Mouse (Mus musculus) intestine, embryonic 16.5 days (tissue): ENCODE data around the gene Plekhj1. TPM values are rescaled to one million over a fixed set of nuclear protein-coding genes. Genes with fewer than 3 reads are reported as not detected.

Experiments used
- ATAC-seq: fragments of 200-750 bp; cut with Nextera tagmentation; 2 replicates; pipeline ENCODE4 v1.8.0; 2017; ENCODE audit warnings: moderate TSS enrichment, moderate library complexity
- H3K27ac ChIP-seq: fragments of 300-500 bp; sonication (generic); 2 replicates; pipeline ENCODE4 v1.5.1; 2014; ENCODE audit warnings: mild to moderate bottlenecking, low read length
- H3K27me3 ChIP-seq: fragments of 300-500 bp; sonication (generic); replicated peaks from 2 replicates; pipeline ENCODE4 v1.6.1; 2014; ENCODE audit warnings: low read length, control low read depth, mixed read lengths; ENCODE audit not compliant: control insufficient read depth, insufficient read depth
- H3K36me3 ChIP-seq: fragments of 300-500 bp; sonication (generic); 2 replicates; pipeline ENCODE4 v1.6.1; 2014; ENCODE audit warnings: low read length, control low read depth; ENCODE audit not compliant: control insufficient read depth, insufficient read depth
- H3K4me1 ChIP-seq: fragments of 300-500 bp; sonication (generic); 2 replicates; pipeline ENCODE4 v1.6.1; 2014; ENCODE audit warnings: low read length, control low read depth, mixed read lengths; ENCODE audit not compliant: control insufficient read depth, insufficient read depth
- H3K4me2 ChIP-seq: fragments of 300-500 bp; sonication (generic); 2 replicates; pipeline ENCODE4 v1.6.1; 2014; ENCODE audit warnings: low read depth, low read length, control low read depth
- H3K4me3 ChIP-seq: fragments of 300-500 bp; sonication (generic); 2 replicates; pipeline ENCODE4 v1.5.1; 2014; ENCODE audit warnings: mild to moderate bottlenecking, low read length
- H3K9ac ChIP-seq: fragments of 300-500 bp; sonication (generic); 2 replicates; pipeline ENCODE4 v1.6.1; 2014; ENCODE audit warnings: low read depth, low read length
- H3K9me3 ChIP-seq: fragments of 300-500 bp; sonication (generic); 2 replicates; pipeline ENCODE4 v1.6.1; 2016; ENCODE audit warnings: low read length, control low read depth; ENCODE audit not compliant: control insufficient read depth
- WGBS: fragments of 180-500 bp; shearing (Covaris S2); extraction: QIAGEN DNeasy Blood & Tissue Kit; methylation state at CpG from one replicate; pipeline ENCODE4 v1.1.7; 2014; 5-methylcytosine and 5-hydroxymethylcytosine counted together
- polyA plus RNA-seq: library from polyadenylated mRNA; unstranded; fragments of >200 nt; fragmentation: Nextera tagmentation; extraction: Ambion mirVana; gene quantifications from 2 replicates; pipeline ENCODE4 v1.2.1, GENCODE M21; 2015

The Plekhj1 gene
- polyA plus RNA-seq, 1 experiment from 2014 or later: 135 TPM

DNA sequence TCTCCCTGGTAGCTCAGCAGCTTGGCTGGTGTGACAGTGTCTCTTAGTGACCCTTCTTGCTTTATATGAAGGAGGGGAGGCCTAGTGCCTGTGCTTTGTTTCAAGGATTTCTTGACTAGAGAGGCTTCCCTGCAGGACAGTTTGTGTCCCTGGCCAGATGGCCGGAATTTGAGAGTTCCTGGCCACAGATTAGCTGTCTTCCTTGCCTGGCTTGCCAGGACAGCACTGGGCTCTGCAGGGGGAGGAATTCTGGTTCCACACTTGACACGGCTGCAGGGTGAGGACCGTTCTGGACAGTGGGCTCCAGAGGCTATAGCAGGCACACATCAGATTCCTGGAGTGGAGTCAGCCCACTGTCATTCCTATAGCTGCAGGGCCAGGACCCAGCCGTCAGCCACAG, 22.7 kb downstream of the Plekhj1 start:
- Histone ChIP-seq H3K4me3 (no peak overlapping the region), H3K9me3 (no peaks in the 10 kb centered on the region), H3K27me3 (no peaks in the 10 kb centered on the region), H3K4me1 (0 out of 2 replicates have a peak, but pooled peaks cover 5% of the 10 kb centered on the region), H3K9ac (no peak overlapping the region), H3K4me2 (no peak overlapping the region), H3K36me3 (peaks cover 24% of the 10 kb centered on the region), H3K27ac (no peak overlapping the region)
- WGBS: 93% methylated on average over 4 of the region's 4 CpGs
- ATAC-seq: no peak

DNA sequence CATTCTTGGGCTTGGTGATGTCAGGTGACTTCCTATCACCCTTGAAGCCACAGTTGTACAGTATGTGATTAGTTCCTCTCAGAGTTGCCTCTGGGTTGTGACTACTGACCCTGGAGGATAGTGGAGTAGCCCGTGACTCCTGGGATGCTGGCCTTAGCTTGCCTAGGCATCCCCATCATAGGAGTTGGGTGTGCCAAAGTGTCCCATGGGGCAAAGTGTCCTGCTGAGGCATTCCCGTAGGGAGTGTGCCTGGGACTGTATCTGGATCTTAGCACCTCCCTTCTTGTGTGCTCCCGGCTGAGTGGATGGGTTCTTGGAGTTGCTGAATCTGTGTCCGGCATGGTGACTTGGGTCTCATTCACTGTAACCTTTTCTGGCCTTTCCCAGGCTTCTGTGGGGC, 23.4 kb downstream of the Plekhj1 start:
- peak; percentile 35 for ATAC-seq
- peaks cover 24% of the 10 kb centered on the region for H3K36me3 ChIP-seq
- no peak overlapping the region for H3K27ac ChIP-seq

DNA sequence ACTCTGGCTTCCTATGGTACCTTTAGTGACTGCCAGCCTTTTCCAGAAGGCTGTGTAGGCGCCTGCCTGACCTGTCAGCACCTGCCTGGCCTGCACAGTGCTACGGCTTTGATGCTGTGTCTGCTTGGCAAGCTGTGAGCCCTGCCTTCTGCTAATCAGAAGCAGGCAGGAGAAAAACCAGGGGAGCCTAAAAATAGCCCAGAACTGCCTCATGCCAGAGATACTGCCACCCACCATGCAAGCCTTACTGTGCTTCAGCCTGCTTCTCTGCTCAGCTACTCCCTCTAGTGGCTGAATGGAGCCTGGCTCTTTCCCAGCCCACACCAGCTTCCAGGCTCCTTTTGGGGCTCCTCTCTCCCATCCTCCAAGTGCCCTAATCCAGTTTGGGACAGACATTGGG, 23.9 kb downstream of the Plekhj1 start:
- no peaks in the 10 kb centered on the region for H3K9me3 ChIP-seq
- peaks cover 28% of the 10 kb centered on the region for H3K36me3 ChIP-seq
- 0 out of 2 replicates have a peak, but pooled peaks cover 5% of the 10 kb centered on the region for H3K4me1 ChIP-seq
- WGBS: 48% methylated on average over 2 of the region's 2 CpGs
- no peak overlapping the region for H3K4me2 ChIP-seq
- ATAC-seq: peak; percentile 85
- H3K9ac ChIP-seq: no peak overlapping the region
- peak overlapping the region; percentile 62 for H3K27ac ChIP-seq
- no peaks in the 10 kb centered on the region for H3K27me3 ChIP-seq
- no peak overlapping the region for H3K4me3 ChIP-seq

More for the DNA sequence above, 23.4 kb downstream of the Plekhj1 start:
- no peak overlapping the region for H3K9ac ChIP-seq
- WGBS: 91% methylated on average over 4 of the region's 4 CpGs
- H3K4me2 ChIP-seq: no peak overlapping the region
- H3K9me3 ChIP-seq: no peaks in the 10 kb centered on the region
- H3K4me3 ChIP-seq: no peak overlapping the region
- 0 out of 2 replicates have a peak, but pooled peaks cover 5% of the 10 kb centered on the region for H3K4me1 ChIP-seq
- H3K27me3 ChIP-seq: no peaks in the 10 kb centered on the region

DNA sequence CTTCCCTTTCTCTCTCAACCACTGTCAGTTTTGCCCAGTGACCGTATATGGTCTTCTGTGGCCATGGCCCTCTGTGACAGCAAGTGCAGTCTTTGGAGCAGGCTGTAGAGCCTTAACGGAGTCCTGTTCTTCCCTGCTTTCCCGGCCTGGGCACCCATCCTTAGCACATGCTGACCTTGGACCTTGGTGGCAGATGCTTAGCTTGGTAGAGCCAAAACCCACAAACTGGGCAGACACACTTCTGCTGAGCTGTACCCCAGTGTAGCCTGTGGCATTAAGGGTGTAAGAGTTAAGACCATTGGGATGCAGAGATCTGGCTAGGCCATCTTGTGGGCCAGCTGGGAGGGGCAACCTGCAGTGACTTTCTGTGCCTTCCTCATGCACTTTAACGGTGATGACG, 24.6 kb downstream of the Plekhj1 start:
- 84% methylated on average over 5 of the region's 5 CpGs for whole genome bisulfite sequencing
- 0 out of 2 replicates have a peak, but pooled peaks cover 5% of the 10 kb centered on the region for H3K4me1 ChIP-seq
- no peak for ATAC-seq
- no peaks in the 10 kb centered on the region for H3K27me3 ChIP-seq
- H3K9me3 ChIP-seq: no peaks in the 10 kb centered on the region
- peak overlapping the region; percentile 62 for H3K27ac ChIP-seq
- H3K4me2 ChIP-seq: no peak overlapping the region
- no peak overlapping the region for H3K4me3 ChIP-seq
- peaks cover 31% of the 10 kb centered on the region for H3K36me3 ChIP-seq
- H3K9ac ChIP-seq: no peak overlapping the region

DNA sequence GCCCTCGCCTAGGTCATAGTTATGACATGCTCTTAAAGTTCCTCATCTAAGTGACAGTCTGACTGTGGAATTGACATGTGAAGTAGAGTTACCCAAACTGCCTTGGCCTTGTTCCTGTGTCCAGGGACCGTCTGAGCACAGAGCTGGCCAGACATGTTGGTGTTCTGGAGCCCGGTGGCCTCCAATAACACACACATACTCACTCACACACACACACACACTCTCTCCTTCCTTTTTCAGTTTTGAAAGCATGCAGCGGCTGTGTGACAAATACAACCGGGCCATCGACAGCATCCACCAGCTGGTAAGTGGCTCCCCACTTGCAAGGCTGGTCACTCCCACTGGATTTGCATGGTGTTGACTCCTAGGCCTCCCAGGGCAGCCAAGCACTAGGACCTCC, 30.1 kb downstream of the Plekhj1 start:
- Histone ChIP-seq H3K9me3 (no peaks in the 10 kb centered on the region), H3K4me3 (no peak overlapping the region), H3K27ac (no peak overlapping the region), H3K27me3 (no peaks in the 10 kb centered on the region), H3K9ac (no peak overlapping the region), H3K36me3 (peaks cover 38% of the 10 kb centered on the region), H3K4me1 (0 out of 2 replicates have a peak, but pooled peaks cover 4% of the 10 kb centered on the region), H3K4me2 (no peak overlapping the region)
- ATAC-seq: no peak
- 88% methylated on average over 6 of the region's 6 CpGs for WGBS

DNA sequence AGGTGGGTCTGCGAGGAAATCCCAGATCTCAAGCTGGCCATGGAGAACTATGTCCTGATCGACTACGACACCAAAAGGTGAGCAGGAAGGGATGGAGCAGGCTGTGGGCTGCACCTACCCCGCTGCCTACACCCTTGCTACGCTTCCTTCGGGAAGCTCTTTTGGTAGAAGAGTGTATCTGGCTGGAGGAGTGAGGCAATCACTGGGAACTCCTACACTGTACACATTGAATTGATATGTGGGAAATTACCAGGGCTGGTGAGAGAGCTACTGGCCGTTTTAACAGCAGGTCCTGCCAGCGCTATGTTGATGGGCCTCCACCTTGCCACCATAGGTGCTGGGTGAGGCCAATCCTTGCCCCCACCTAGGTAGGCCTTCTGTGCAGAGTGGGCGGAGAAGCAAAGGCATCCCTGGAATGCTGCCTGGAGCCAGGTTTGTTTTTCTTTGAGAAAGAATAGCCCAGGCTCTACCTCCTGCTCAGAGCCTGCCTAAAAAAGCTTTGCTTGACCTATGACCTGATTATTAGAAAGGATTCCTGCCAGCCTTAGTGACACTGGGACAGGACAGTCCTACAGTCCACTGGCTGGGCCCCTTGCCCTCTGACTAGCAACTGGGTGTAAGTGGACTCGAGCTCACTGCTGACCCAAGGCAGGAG, 32.1 kb downstream of the Plekhj1 start:
- peaks cover 24% of the 10 kb centered on the region for H3K36me3 ChIP-seq
- no peaks in the 10 kb centered on the region for H3K9me3 ChIP-seq
- WGBS: 66% methylated on average over 10 of the region's 10 CpGs
- peak; percentile 46 for ATAC-seq
- no peaks in the 10 kb centered on the region for H3K27me3 ChIP-seq
- H3K4me1 ChIP-seq: peaks cover 12% of the 10 kb centered on the region
- H3K4me3 ChIP-seq: no peak overlapping the region
- H3K4me2 ChIP-seq: no peak overlapping the region
- H3K9ac ChIP-seq: no peak overlapping the region
- no peak overlapping the region for H3K27ac ChIP-seq

DNA sequence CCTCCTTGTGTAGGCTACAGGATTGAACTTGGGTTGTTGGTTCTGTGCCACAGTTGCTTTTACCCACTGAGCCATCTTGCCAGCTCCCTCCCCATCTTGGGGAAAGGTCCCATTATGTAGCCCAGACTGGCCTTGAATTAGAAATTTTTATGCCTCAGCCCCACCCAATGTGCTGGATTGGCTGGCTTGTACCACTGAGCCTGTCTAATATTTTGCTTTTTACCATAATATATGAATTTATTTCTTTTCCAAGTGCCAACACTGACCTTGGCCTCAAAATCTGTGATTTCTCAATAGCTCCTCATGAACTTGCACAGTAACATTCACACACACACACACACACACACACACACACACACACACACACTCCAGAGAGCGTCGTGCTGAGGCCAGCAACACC, 32.7 kb downstream of the Plekhj1 start:
- WGBS: 68% methylated on average over 2 of the region's 2 CpGs
- Histone ChIP-seq H3K36me3 (peaks cover 22% of the 10 kb centered on the region), H3K4me1 (peaks cover 17% of the 10 kb centered on the region), H3K27me3 (no peaks in the 10 kb centered on the region), H3K27ac (no peak overlapping the region), H3K4me2 (no peak overlapping the region), H3K4me3 (no peak overlapping the region), H3K9ac (no peak overlapping the region), H3K9me3 (no peaks in the 10 kb centered on the region)
- no peak for ATAC-seq

DNA sequence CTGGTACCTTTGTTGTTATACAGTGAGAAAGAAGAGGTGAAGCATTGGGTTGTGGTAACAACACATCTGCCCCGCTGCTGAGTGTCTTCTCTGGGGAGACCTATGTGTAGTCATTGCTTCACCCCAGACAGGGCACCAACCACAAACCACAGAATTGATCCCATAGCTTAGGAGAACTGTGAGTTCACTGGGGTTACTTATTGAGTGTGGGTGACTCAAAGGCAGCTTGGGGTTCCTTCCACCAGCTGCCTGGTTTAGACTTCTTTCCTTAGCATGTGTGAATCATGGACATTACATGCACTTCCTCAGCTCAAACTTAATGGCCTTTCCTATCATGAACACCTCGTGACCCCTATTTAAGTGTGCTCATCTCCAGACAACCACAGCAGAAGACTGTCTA, 34.9 kb downstream of the Plekhj1 start:
- Histone ChIP-seq H3K27me3 (no peaks in the 10 kb centered on the region), H3K4me1 (peaks cover 34% of the 10 kb centered on the region), H3K4me2 (no peak overlapping the region), H3K4me3 (no peak overlapping the region), H3K36me3 (peaks cover 15% of the 10 kb centered on the region), H3K27ac (no peak overlapping the region), H3K9ac (no peak overlapping the region), H3K9me3 (no peaks in the 10 kb centered on the region)
- ATAC-seq: no peak
- 88% methylated on average over 2 of the region's 2 CpGs for WGBS

DNA sequence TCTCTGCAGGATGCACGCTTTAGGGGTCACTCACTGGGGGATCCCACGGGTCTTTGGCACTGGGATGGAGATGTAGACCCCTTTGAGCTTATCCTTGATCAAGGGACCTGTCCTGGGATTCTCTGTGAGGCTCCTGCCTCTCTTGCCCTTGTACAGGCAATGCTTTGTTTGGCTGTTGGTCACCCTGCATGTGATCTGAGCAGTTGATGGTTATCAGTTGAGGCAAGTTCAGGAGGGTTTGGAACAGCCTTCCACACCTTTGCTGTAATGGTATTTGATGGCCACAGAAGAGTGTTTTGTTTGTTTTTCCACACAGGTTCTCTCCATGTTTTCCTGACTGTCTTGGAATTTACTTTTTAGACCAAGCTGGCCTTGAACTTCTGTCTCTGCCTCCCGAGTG, 36.6 kb downstream of the Plekhj1 start:
- Histone ChIP-seq H3K4me2 (no peak overlapping the region), H3K27me3 (no peaks in the 10 kb centered on the region), H3K9ac (no peak overlapping the region), H3K36me3 (peaks cover 8% of the 10 kb centered on the region; the same call in 1 of the 2 replicates), H3K4me3 (no peak overlapping the region), H3K27ac (no peak overlapping the region), H3K4me1 (peaks cover 48% of the 10 kb centered on the region), H3K9me3 (no peaks in the 10 kb centered on the region)
- WGBS: 60% methylated on average over 3 of the region's 3 CpGs
- ATAC-seq: no peak
